Mouse (Mus musculus): ENCODE results near the gene Gm7271.

The Gm7271 gene

GRCm38 (mm10) chr5:76483811-76484210, at the start of gene Gm7271:
Gene Gm7271, plus strand, starts transcription at chr5:76484040.
- no peak for DNase-seq

GRCm38 (mm10) chr5:76437100-76437499, 46.7 kb upstream of the Gm7271 start:
- DNase-seq = no peak

GRCm38 (mm10) chr5:76437696-76438095, 46.1 kb upstream of the Gm7271 start:
- DNase-seq = no peak

- no peak for DNase-seq
These were observed 42.4 kb upstream of the Gm7271 start for GRCm38 (mm10) chr5:76441431-76441830.

GRCm38 (mm10) chr5:76474931-76475330, 8.9 kb upstream of the Gm7271 start:
- no peak for DNase-seq

- DNase-seq = no peak
These were observed 7.0 kb upstream of the Gm7271 start for GRCm38 (mm10) chr5:76476873-76477272.

GRCm38 (mm10) chr5:76477764-76478163, 6.1 kb upstream of the Gm7271 start:
- DNase-seq = no peak

GRCm38 (mm10) chr5:76495126-76495525, 11.3 kb downstream of the Gm7271 start:
- DNase-seq = no peak

GRCm38 (mm10) chr5:76522446-76522845, 38.6 kb downstream of the Gm7271 start:
- DNase-seq = no peak

GRCm38 (mm10) chr5:76524623-76525022, 40.8 kb downstream of the Gm7271 start:
- DNase-seq = no peak

- DNase-seq = no peak
These were observed 41.2 kb downstream of the Gm7271 start for GRCm38 (mm10) chr5:76525066-76525465.

- no peak for DNase-seq
These were observed 42.0 kb downstream of the Gm7271 start for GRCm38 (mm10) chr5:76525829-76526228.

GRCm38 (mm10) chr5:76529040-76529703, 45.3 kb downstream of the Gm7271 start, which contains the start of gene Exoc1:
Gene Exoc1, plus strand, starts transcription at chr5:76529311.
- DNase-seq = peak; percentile 86 to 92

- no peak for DNase-seq
These were observed 45.8 kb downstream of the Gm7271 start for GRCm38 (mm10) chr5:76529704-76530066.

GRCm38 (mm10) chr5:76533186-76533585, 49.3 kb downstream of the Gm7271 start:
- DNase-seq = no peak

GRCm38 (mm10) chr5:76536231-76536630, 52.4 kb downstream of the Gm7271 start:
- DNase-seq = no peak

- DNase-seq = no peak
These were observed 53.7 kb downstream of the Gm7271 start for GRCm38 (mm10) chr5:76537578-76537977.

- no peak for DNase-seq
These were observed 56.3 kb downstream of the Gm7271 start for GRCm38 (mm10) chr5:76540181-76540580.

- no peak for DNase-seq
These were observed 57.0 kb downstream of the Gm7271 start for GRCm38 (mm10) chr5:76540842-76541241.

GRCm38 (mm10) chr5:76543200-76543599, 59.4 kb downstream of the Gm7271 start:
- DNase-seq = no peak

GRCm38 (mm10) chr5:76550426-76550825, 66.6 kb downstream of the Gm7271 start:
- DNase-seq = no peak

GRCm38 (mm10) chr5:76565321-76565720, 81.5 kb downstream of the Gm7271 start:
- DNase-seq = peak; percentile 25 to 71

Measured in spleen, adult 18-20 months (tissue).